15 mouse cellular contexts compared by ENCODE assay signal in the genomic region with DNA sequence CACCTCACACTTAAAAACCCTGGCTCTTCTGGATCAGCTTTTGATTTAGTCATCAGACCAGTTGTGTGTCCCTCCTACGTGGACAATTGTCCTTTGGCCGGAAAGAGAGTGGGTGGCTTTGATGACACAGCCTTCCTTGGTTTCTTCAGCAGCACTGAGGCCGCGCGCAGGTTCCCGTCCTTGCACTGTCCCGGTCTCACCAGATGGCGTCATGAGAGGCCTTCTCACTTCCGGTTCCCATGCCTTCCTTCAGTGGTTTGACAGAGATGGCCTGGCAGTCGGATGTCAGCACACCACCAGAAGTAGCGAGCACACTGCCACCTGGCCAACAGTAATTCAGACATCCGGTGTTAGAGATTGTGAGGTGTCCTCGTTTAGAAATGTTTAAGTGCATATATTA. TPM values are rescaled to one million over a fixed set of nuclear protein-coding genes. Genes with fewer than 3 reads are reported as not detected.
A peak's percentile ranks its signal among the peaks of the same experiment; 100 is the strongest.
DNase-seq lines count a peak whose midpoint lies in the region; ATAC-seq and TF ChIP-seq lines count a peak whose summit lies in the region.
"Had no signal": no experiment of that assay in that cellular context is flagged by ENCODE, and none has a peak within 500 bp of the region (broad histone marks: within the 10 kb centered on the region; RNA-seq: fewer than 3 reads in every experiment).

No protein-coding gene starts in this region.

- WGBS in intestine, postnatal 0 days = 76% methylated on average over 13 of the region's 13 CpGs
- 71% methylated on average over 13 of the region's 13 CpGs for WGBS in intestine, embryonic 15.5 days
- WGBS in liver, postnatal 0 days (ENCODE audit: insufficient replicate concordance) = 68% methylated on average over 13 of the region's 13 CpGs

- peak; percentile 31 for TF ChIP-seq CTCF in intestine, postnatal 0 days (IDR thresholded peaks at IDR 0.05; ENCODE audit: low read depth)
- no peak for TF ChIP-seq CTCF in testis, adult 2 months (IDR thresholded peaks at IDR 0.05; ENCODE audit: control insufficient read depth, insufficient read depth, insufficient replicate concordance, low read depth, low read length)
- TF ChIP-seq CTCF in liver, postnatal 0 days (IDR thresholded peaks at IDR 0.05; ENCODE audit: low read depth) = peak; percentile 40

- no peak for TF ChIP-seq POLR2A in testis, adult 2 months (IDR thresholded peaks at IDR 0.05; ENCODE audit: control insufficient read depth, low read depth, low read length)

- no peak for ATAC-seq in intestine, postnatal 0 days
- no peak for ATAC-seq in intestine, embryonic 15.5 days
- ATAC-seq in liver, postnatal 0 days = peak; percentile 51

- DNase-seq in adrenal gland, postnatal 10 days = peak; percentile 32
- no peak for DNase-seq in adrenal gland, adult 18-20 months (ENCODE audit: low spot score in 2 of 2)
- no peak for DNase-seq in testis, postnatal 14 days (ENCODE audit: low spot score)
- DNase-seq in liver, postnatal 0 days = peak; percentile 29
- no peak for DNase-seq in left cerebral cortex, adult 18-20 months (ENCODE audit: low spot score in 2 of 2)
- DNase-seq: cerebellum, adult 18-20 months; kidney, adult 9 months had no signal

- H3K36me3 ChIP-seq in intestine, postnatal 0 days (ENCODE audit: control insufficient read depth, insufficient read depth) = peaks cover 3% of the 10 kb centered on the region; the same call in 1 of the 2 replicates
- H3K36me3 ChIP-seq in intestine, embryonic 15.5 days = no peaks in the 10 kb centered on the region
- H3K36me3 ChIP-seq in testis, adult 2 months (ENCODE audit: control insufficient read depth, insufficient read depth, low read length) = no peaks in the 10 kb centered on the region; the same call in 1 of the 2 replicates
- H3K36me3 ChIP-seq in liver, postnatal 0 days (replicated peaks; ENCODE audit: insufficient read depth, low read length) = peaks cover 18% of the 10 kb centered on the region; the same call in 1 of the 2 replicates
- H3K36me3 ChIP-seq: lung, embryonic 15.5 days had no signal

- no peak overlapping the region for H3K9ac ChIP-seq in intestine, postnatal 0 days (ENCODE audit: low read depth, low read length)
- no peak overlapping the region for H3K9ac ChIP-seq in intestine, embryonic 15.5 days
- no peak overlapping the region for H3K9ac ChIP-seq in liver, postnatal 0 days (replicated peaks)
- H3K9ac ChIP-seq: hindbrain, embryonic 15.5 days; lung, embryonic 15.5 days had no signal

- H3K27ac ChIP-seq in intestine, postnatal 0 days (ENCODE audit: low read depth, low read length) = no peak overlapping the region
- no peak overlapping the region for H3K27ac ChIP-seq in intestine, embryonic 15.5 days
- H3K27ac ChIP-seq in testis, adult 2 months (ENCODE audit: control insufficient read depth, insufficient read depth, low read depth, low read length) = no peak overlapping the region
- no peak overlapping the region for H3K27ac ChIP-seq in liver, postnatal 0 days (ENCODE audit: low read depth)
- H3K27ac ChIP-seq: hindbrain, embryonic 15.5 days; lung, embryonic 15.5 days; midbrain, embryonic 10.5 days had no signal

- no peaks in the 10 kb centered on the region for H3K9me3 ChIP-seq in intestine, postnatal 0 days (ENCODE audit: control insufficient read depth)
- H3K9me3 ChIP-seq in intestine, embryonic 15.5 days = no peaks in the 10 kb centered on the region
- H3K9me3 ChIP-seq in liver, postnatal 0 days (ENCODE audit: low read length) = no peaks in the 10 kb centered on the region
- H3K9me3 ChIP-seq: hindbrain, embryonic 15.5 days; lung, embryonic 15.5 days; midbrain, embryonic 10.5 days had no signal

- no peak for TF ChIP-seq EP300 in liver, postnatal 0 days (IDR thresholded peaks at IDR 0.05; ENCODE audit: low read depth)

- no peaks in the 10 kb centered on the region; the same call in 1 of the 2 replicates for H3K27me3 ChIP-seq in intestine, postnatal 0 days (replicated peaks; ENCODE audit: control insufficient read depth, insufficient read depth, low read length)
- H3K27me3 ChIP-seq in intestine, embryonic 15.5 days (replicated peaks) = no peaks in the 10 kb centered on the region
- no peaks in the 10 kb centered on the region for H3K27me3 ChIP-seq in testis, adult 2 months (ENCODE audit: control insufficient read depth, insufficient read depth, low read length)
- H3K27me3 ChIP-seq in liver, postnatal 0 days (ENCODE audit: insufficient read depth, low read length) = no peaks in the 10 kb centered on the region
- H3K27me3 ChIP-seq: hindbrain, embryonic 15.5 days; lung, embryonic 15.5 days had no signal

- no peaks in the 10 kb centered on the region for H3K4me1 ChIP-seq in intestine, postnatal 0 days (replicated peaks; ENCODE audit: control insufficient read depth, insufficient read depth, low read length)
- H3K4me1 ChIP-seq in intestine, embryonic 15.5 days (replicated peaks) = no peaks in the 10 kb centered on the region
- no peaks in the 10 kb centered on the region for H3K4me1 ChIP-seq in testis, adult 2 months (ENCODE audit: control insufficient read depth, insufficient read depth, low read length)
- H3K4me1 ChIP-seq in liver, postnatal 0 days (ENCODE audit: insufficient read depth) = no peaks in the 10 kb centered on the region
- H3K4me1 ChIP-seq: lung, embryonic 15.5 days; midbrain, embryonic 10.5 days had no signal

- H3K4me2 ChIP-seq in intestine, postnatal 0 days (replicated peaks; ENCODE audit: low read depth) = no peak overlapping the region
- H3K4me2 ChIP-seq in intestine, embryonic 15.5 days (replicated peaks) = no peak overlapping the region
- no peak overlapping the region for H3K4me2 ChIP-seq in liver, postnatal 0 days (ENCODE audit: low read depth, low read length)
- H3K4me2 ChIP-seq: hindbrain, embryonic 15.5 days; lung, embryonic 15.5 days had no signal

- H3K4me3 ChIP-seq in intestine, postnatal 0 days (ENCODE audit: low read depth, low read length) = no peak overlapping the region
- H3K4me3 ChIP-seq in intestine, embryonic 15.5 days (replicated peaks) = no peak overlapping the region
- peak overlapping the region; percentile 66 for H3K4me3 ChIP-seq in testis, adult 2 months (ENCODE audit: control insufficient read depth, low read depth, low read length)
- H3K4me3 ChIP-seq in liver, postnatal 0 days (ENCODE audit: low read depth, low read length) = no peak overlapping the region
- H3K4me3 ChIP-seq: hindbrain, embryonic 15.5 days; lung, embryonic 15.5 days; midbrain, embryonic 10.5 days had no signal

RNA-seq across cellular contexts. Expression of gene Slc38a9, which starts 11.2 kb away (rescaled TPM):
- 10 to 100 TPM; 13.1 to 28.0 TPM for total RNA-seq in adrenal gland, postnatal 10 days (2021)
- total RNA-seq in adrenal gland, adult 18-20 months (2021) = 10 to 100 TPM; 13.2 to 20.9 TPM
- polyA plus RNA-seq in intestine, postnatal 0 days (2015; fragmentation: Nextera tagmentation; extraction: Ambion mirVana) = 6.6 and 9.7 TPM in 2 replicates
- 11.8 and 13.1 TPM in 2 replicates for polyA plus RNA-seq in intestine, embryonic 15.5 days (2015; fragmentation: Nextera tagmentation; extraction: Ambion mirVana)
- 52.0 and 68.8 TPM in 2 replicates for polyA plus RNA-seq in testis, adult 2 months (2012; rRNA removed)
- 10.9 and 11.9 TPM in 2 replicates for polyA plus RNA-seq in liver, postnatal 0 days (2015; fragmentation: Nextera tagmentation; extraction: Ambion mirVana)
- 10 to 100 TPM; 24.3 to 25.4 TPM for total RNA-seq in left cerebral cortex, adult 18-20 months (2021)

RNA-seq across cellular contexts. Expression of gene Ddx4, which starts 19.4 kb away (rescaled TPM):
- total RNA-seq in adrenal gland, postnatal 10 days (2021) = under 1 TPM; 0.15 to 0.39 TPM
- total RNA-seq in adrenal gland, adult 18-20 months (2021) = 1 to 10 TPM in 1 of 2 experiments, under 1 TPM in 1; 0.13 to 1.1 TPM
- polyA plus RNA-seq in intestine, postnatal 0 days (2015; fragmentation: Nextera tagmentation; extraction: Ambion mirVana) = 0.16 and 0.25 TPM in 2 replicates
- polyA plus RNA-seq in intestine, embryonic 15.5 days (2015; fragmentation: Nextera tagmentation; extraction: Ambion mirVana) = 0.25 and 0.52 TPM in 2 replicates
- polyA plus RNA-seq in testis, adult 2 months (2012; rRNA removed) = 87.4 and 129 TPM in 2 replicates
- 0.09 and 0.14 TPM in 2 replicates for polyA plus RNA-seq in liver, postnatal 0 days (2015; fragmentation: Nextera tagmentation; extraction: Ambion mirVana)
- total RNA-seq in left cerebral cortex, adult 18-20 months (2021) = 1 to 10 TPM; 1.6 to 1.7 TPM
- total RNA-seq: gastrocnemius, postnatal 4 days; monocyte, adult 5-6 weeks had no signal

Comparison
In these comparisons a context has a peak if more than half of its experiments do, and no peak if none do; other contexts are left out.
1. DNase-seq: peak in adrenal gland, postnatal 10 days (single experiment) and liver, postnatal 0 days (single experiment); none in adrenal gland, adult 18-20 months (0 of 2), testis, postnatal 14 days (single experiment) and left cerebral cortex, adult 18-20 months (0 of 2).
2. RNA of gene Ddx4, which starts 19.4 kb away (polyA plus RNA-seq): 87.4 to 129 TPM in testis, adult 2 months; 0.25 to 0.52 TPM in intestine, embryonic 15.5 days, 0.16 to 0.25 TPM in intestine, postnatal 0 days and 0.09 to 0.14 TPM in liver, postnatal 0 days; every median in the first group is over 10 times any median in the second.